In the genomic region with DNA sequence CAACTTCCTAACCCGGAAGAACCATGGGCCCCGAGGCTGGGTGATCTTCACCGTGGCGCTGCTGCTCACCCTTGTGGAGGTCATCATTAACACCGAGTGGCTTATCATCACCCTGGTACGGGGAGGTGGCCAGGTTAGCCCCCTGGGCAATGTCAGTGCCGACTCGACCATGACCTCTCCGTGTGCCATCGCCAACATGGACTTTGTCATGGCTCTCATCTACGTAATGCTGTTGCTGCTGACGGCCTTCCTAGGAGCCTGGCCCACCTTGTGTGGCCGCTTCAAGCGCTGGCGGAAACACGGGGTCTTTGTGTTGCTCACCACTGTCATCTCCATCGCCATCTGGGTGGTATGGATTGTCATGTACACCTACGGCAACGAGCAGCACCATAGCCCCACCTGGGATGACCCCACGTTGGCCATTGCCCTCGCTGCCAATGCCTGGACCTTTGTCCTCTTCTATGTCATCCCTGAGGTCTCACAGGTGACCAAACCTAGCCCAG, we compare ENCODE assay signal across 26 mouse cellular contexts. TPM values are rescaled to one million over a fixed set of nuclear protein-coding genes. Genes with fewer than 3 reads are reported as not detected.
A peak's percentile ranks its signal among the peaks of the same experiment; 100 is the strongest.
DNase-seq lines count a peak whose midpoint lies in the region; ATAC-seq and TF ChIP-seq lines count a peak whose summit lies in the region.
"Had no signal": no experiment of that assay in that cellular context is flagged by ENCODE, and none has a peak within 500 bp of the region (broad histone marks: within the 10 kb centered on the region; RNA-seq: fewer than 3 reads in every experiment).

No protein-coding gene starts in this region.

- peaks cover 25% of the 10 kb centered on the region for H3K4me1 ChIP-seq in hindbrain, embryonic 10.5 days (replicated peaks)
- H3K4me1 ChIP-seq in hindbrain, embryonic 12.5 days = peaks cover 13% of the 10 kb centered on the region
- H3K4me1 ChIP-seq in liver, adult 2 months (ENCODE audit: control insufficient read depth, insufficient read depth, low read length) = peaks cover 38% of the 10 kb centered on the region
- H3K4me1 ChIP-seq in liver, embryonic 12.5 days = peaks cover 35% of the 10 kb centered on the region

- H3K9me3 ChIP-seq in hindbrain, embryonic 10.5 days = no peaks in the 10 kb centered on the region
- no peaks in the 10 kb centered on the region for H3K9me3 ChIP-seq in hindbrain, embryonic 12.5 days (replicated peaks)
- no peaks in the 10 kb centered on the region for H3K9me3 ChIP-seq in liver, embryonic 12.5 days (replicated peaks)
- H3K9me3 ChIP-seq: embryonic facial prominence, embryonic 15.5 days; heart, embryonic 12.5 days; heart, embryonic 15.5 days; hindbrain, embryonic 13.5 days had no signal

- H3K4me3 ChIP-seq in hindbrain, embryonic 10.5 days = no peak overlapping the region
- H3K4me3 ChIP-seq in hindbrain, embryonic 12.5 days = no peak overlapping the region
- H3K4me3 ChIP-seq in liver, adult 2 months (ENCODE audit: insufficient read depth, low read depth, low read length) = no peak overlapping the region
- H3K4me3 ChIP-seq in liver, embryonic 12.5 days = no peak overlapping the region
- H3K4me3 ChIP-seq: embryonic facial prominence, embryonic 12.5 days; embryonic facial prominence, embryonic 15.5 days; gastrocnemius, adult 2 months; heart, embryonic 12.5 days; heart, embryonic 15.5 days; hindbrain, embryonic 13.5 days had no signal

- TF ChIP-seq POLR2A in liver, adult 2 months (IDR thresholded peaks at IDR 0.05; ENCODE audit: extremely low read depth, insufficient read depth, low read length) = no peak

- no peaks in the 10 kb centered on the region for H3K27me3 ChIP-seq in hindbrain, embryonic 10.5 days (ENCODE audit: insufficient read depth, poor library complexity, severe bottlenecking)
- no peaks in the 10 kb centered on the region for H3K27me3 ChIP-seq in hindbrain, embryonic 12.5 days
- H3K27me3 ChIP-seq in liver, adult 2 months (ENCODE audit: control insufficient read depth, insufficient read depth, low read length) = no peaks in the 10 kb centered on the region
- H3K27me3 ChIP-seq in liver, embryonic 12.5 days (replicated peaks) = no peaks in the 10 kb centered on the region
- H3K27me3 ChIP-seq: embryonic facial prominence, embryonic 12.5 days; embryonic facial prominence, embryonic 15.5 days; heart, embryonic 12.5 days; heart, embryonic 15.5 days had no signal

- TF ChIP-seq CTCF in liver, adult 2 months (IDR thresholded peaks at IDR 0.05; ENCODE audit: low read depth, low read length) = 0 out of 2 replicates have a peak, but pooled peaks have one; percentile 9

- H3K36me3 ChIP-seq in hindbrain, embryonic 10.5 days = peaks cover 25% of the 10 kb centered on the region
- H3K36me3 ChIP-seq in hindbrain, embryonic 12.5 days = no peaks in the 10 kb centered on the region
- no peaks in the 10 kb centered on the region for H3K36me3 ChIP-seq in liver, adult 2 months (ENCODE audit: control insufficient read depth, insufficient read depth, low read length)
- H3K36me3 ChIP-seq in liver, embryonic 12.5 days = peaks cover 9% of the 10 kb centered on the region
- H3K36me3 ChIP-seq: hindbrain, embryonic 13.5 days had no signal

- H3K4me2 ChIP-seq in hindbrain, embryonic 12.5 days (replicated peaks) = no peak overlapping the region
- no peak overlapping the region for H3K4me2 ChIP-seq in liver, embryonic 12.5 days
- H3K4me2 ChIP-seq: embryonic facial prominence, embryonic 12.5 days; embryonic facial prominence, embryonic 15.5 days; heart, embryonic 12.5 days; heart, embryonic 15.5 days; hindbrain, embryonic 13.5 days had no signal

- 91% methylated on average over 21 of the region's 21 CpGs for WGBS in hindbrain, embryonic 10.5 days
- 95% methylated on average over 21 of the region's 21 CpGs for WGBS in hindbrain, embryonic 12.5 days
- WGBS in liver, adult 2 months = 44% methylated on average over 21 of the region's 21 CpGs
- WGBS in liver, embryonic 12.5 days (ENCODE audit: insufficient replicate concordance) = 80% methylated on average over 21 of the region's 21 CpGs

- no peak for ATAC-seq in hindbrain, embryonic 12.5 days (ENCODE audit: low FRiP score)
- ATAC-seq in liver, embryonic 12.5 days = no peak
- ATAC-seq: activated CD4-positive, CD25-positive, alpha-beta regulatory T cell, adult 4 months; CD4-positive, CD25-positive, alpha-beta regulatory T cell, adult 4 months; forebrain, embryonic 14.5 days; forebrain, postnatal 0 days; hindbrain, embryonic 16.5 days had no signal

- no peak overlapping the region for H3K9ac ChIP-seq in hindbrain, embryonic 12.5 days
- H3K9ac ChIP-seq in liver, adult 2 months (ENCODE audit: low read depth, low read length) = 0 out of 2 replicates have a peak overlapping the region, but pooled peaks have one; percentile 15
- H3K9ac ChIP-seq in liver, embryonic 12.5 days = no peak overlapping the region
- H3K9ac ChIP-seq: embryonic facial prominence, embryonic 12.5 days; embryonic facial prominence, embryonic 15.5 days; forebrain, postnatal 0 days; heart, embryonic 12.5 days; heart, embryonic 15.5 days; hindbrain, embryonic 13.5 days had no signal

- H3K79me2 ChIP-seq in liver, adult 2 months (ENCODE audit: control insufficient read depth, insufficient read depth, low read length) = peaks cover 13% of the 10 kb centered on the region; the same call in 1 of the 2 replicates

- DNase-seq in hindbrain, embryonic 10.5 days (ENCODE audit: low spot score) = no peak
- DNase-seq in liver, adult 2 months (ENCODE audit: extremely low read depth, low read depth, low spot score) = peak; percentile 68
- peak; percentile 37 for DNase-seq in testis, postnatal 10 days (ENCODE audit: low spot score)
- no peak for DNase-seq in testis, postnatal 14 days (ENCODE audit: low spot score)
- no peak for DNase-seq in layer of hippocampus, postnatal 10 days (ENCODE audit: low spot score in 2 of 2)
- DNase-seq: adrenal gland, adult 8-10 months; adrenal gland, postnatal 25 days; cerebellum, adult 9-11 months; forebrain, postnatal 0 days; gastrocnemius, adult 2 months; gastrocnemius, postnatal 14 days; heart, adult 18-20 months; heart, postnatal 10 days; heart, postnatal 36 days had no signal

- 0 out of 2 replicates have a peak overlapping the region, but pooled peaks have one; percentile 8 for H3K27ac ChIP-seq in hindbrain, embryonic 10.5 days
- H3K27ac ChIP-seq in hindbrain, embryonic 12.5 days = no peak overlapping the region
- peak overlapping the region; percentile 38 for H3K27ac ChIP-seq in liver, adult 2 months (replicated peaks; ENCODE audit: insufficient read depth, low read depth, low read length)
- H3K27ac ChIP-seq in liver, embryonic 12.5 days = no peak overlapping the region
- H3K27ac ChIP-seq: embryonic facial prominence, embryonic 12.5 days; embryonic facial prominence, embryonic 15.5 days; heart, embryonic 15.5 days; hindbrain, embryonic 13.5 days had no signal

RNA-seq across cellular contexts. Expression of a gene that starts 13.0 kb away (rescaled TPM):
- polyA plus RNA-seq in hindbrain, embryonic 10.5 days (2016; fragmentation: Nextera tagmentation; extraction: Ambion mirVana) = 31.5 and 42.9 TPM in 2 replicates
- 29.7 and 30.0 TPM in 2 replicates for polyA plus RNA-seq in hindbrain, embryonic 12.5 days (2016; fragmentation: Nextera tagmentation; extraction: Ambion mirVana)
- 51.4 and 66.2 TPM in 2 replicates for total RNA-seq in liver, adult 2 months (2014; rRNA removed)
- 87.6 and 93.9 TPM in 2 replicates for polyA plus RNA-seq in liver, adult 2 months (2012; rRNA removed)
- polyA plus RNA-seq in liver, embryonic 12.5 days (2016; fragmentation: Nextera tagmentation; extraction: Ambion mirVana) = 14.3 TPM in 2 replicates
- 1 to 10 TPM; 3.9 to 5.1 TPM for total RNA-seq in layer of hippocampus, postnatal 10 days (2021)
- total RNA-seq: common myeloid progenitor, adult 5-6 weeks had no signal
- polyA plus RNA-seq: CD4-positive, CD25-positive, alpha-beta regulatory T cell, adult 4 months had no signal

RNA-seq across cellular contexts. Expression of a gene that starts 25.9 kb away (rescaled TPM):
- polyA plus RNA-seq in hindbrain, embryonic 10.5 days (2016; fragmentation: Nextera tagmentation; extraction: Ambion mirVana) = 0.81 and 1.0 TPM in 2 replicates
- polyA plus RNA-seq in hindbrain, embryonic 12.5 days (2016; fragmentation: Nextera tagmentation; extraction: Ambion mirVana) = 0.79 and 1.1 TPM in 2 replicates
- 3.0 and 3.6 TPM in 2 replicates for total RNA-seq in liver, adult 2 months (2014; rRNA removed)
- 0.65 and 1.2 TPM in 2 replicates for polyA plus RNA-seq in liver, adult 2 months (2012; rRNA removed)
- polyA plus RNA-seq in liver, embryonic 12.5 days (2016; fragmentation: Nextera tagmentation; extraction: Ambion mirVana) = 3.7 and 4.6 TPM in 2 replicates
- total RNA-seq in layer of hippocampus, postnatal 10 days (2021) = under 1 TPM; 0.62 TPM

Comparison
In these comparisons a context has a peak if more than half of its experiments do, and no peak if none do; other contexts are left out.
1. DNase-seq: peak in liver, adult 2 months (single experiment) and testis, postnatal 10 days (single experiment); none in hindbrain, embryonic 10.5 days (single experiment), testis, postnatal 14 days (single experiment) and layer of hippocampus, postnatal 10 days (0 of 2).
2. H3K27ac ChIP-seq: peak in hindbrain, embryonic 10.5 days (single experiment) and liver, adult 2 months (single experiment); none in hindbrain, embryonic 12.5 days (single experiment) and liver, embryonic 12.5 days (single experiment).